Mouse (Mus musculus) ovary, postnatal 36 days (tissue): ENCODE measurements around the gene Ripor1.

Experiments
- DNase-seq: peaks from one replicate; pipeline ENCODE4 v3.0.0; 2022; ENCODE audit warnings: low spot score, mixed read lengths

The Ripor1 gene

GRCm38 (mm10) chr8:105606189-105607023 lies 1.4 kb downstream of the Ripor1 start:
- peak; percentile 75 for DNase-seq

GRCm38 (mm10) chr8:105607062-105607461 lies 2.0 kb downstream of the Ripor1 start:
- DNase-seq, result no peak

- DNase-seq, result no peak
Observed at GRCm38 (mm10) chr8:105607684-105608083, 2.6 kb downstream of the Ripor1 start.

GRCm38 (mm10) chr8:105609355-105609754 lies 4.3 kb downstream of the Ripor1 start:
- no peak for DNase-seq

- no peak for DNase-seq
Observed at GRCm38 (mm10) chr8:105609771-105610170, 4.7 kb downstream of the Ripor1 start.

DNA sequence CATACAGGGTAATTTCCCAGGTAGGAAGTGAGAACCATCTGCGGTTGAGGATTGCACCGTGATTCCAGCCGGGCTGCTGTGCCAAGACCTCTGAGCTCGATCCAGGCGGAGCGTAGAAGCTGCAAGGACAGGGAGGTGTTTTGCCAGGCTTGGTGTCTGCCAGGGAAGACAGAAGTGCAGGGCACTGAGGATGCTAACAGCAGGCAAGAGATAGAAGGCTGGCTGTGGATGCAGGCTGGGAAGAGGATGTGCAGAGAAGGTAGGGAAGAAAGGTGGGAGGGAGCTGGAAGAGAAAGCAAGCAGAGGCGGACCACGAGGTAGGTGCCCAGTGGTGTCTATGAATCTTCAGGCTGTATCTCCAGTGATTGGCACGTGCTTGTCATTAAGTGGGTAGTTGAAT lies 6.8 kb downstream of the Ripor1 start:
- no peak for DNase-seq

DNA sequence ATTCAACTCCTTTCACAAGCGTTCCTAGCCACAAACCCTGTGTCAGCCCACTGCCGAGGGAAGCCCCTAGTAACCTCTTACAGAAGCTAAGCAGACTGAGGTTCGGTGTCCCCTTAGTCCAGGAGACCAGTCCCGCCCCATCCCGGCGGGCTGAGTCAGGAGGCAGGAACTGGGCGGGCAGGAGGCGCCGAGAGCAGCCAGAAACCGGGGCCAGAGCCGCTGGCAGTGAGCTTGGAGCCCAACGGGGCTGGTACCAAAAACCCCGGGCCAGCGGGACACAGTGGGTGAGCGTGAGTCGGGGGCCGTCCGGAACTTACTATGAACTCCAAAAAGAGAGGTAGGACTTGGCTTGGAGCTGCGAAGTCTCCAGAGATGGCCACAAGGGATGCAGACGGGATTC lies 8.0 kb downstream of the Ripor1 start:
- DNase-seq, result no peak

GRCm38 (mm10) chr8:105613830-105614511 lies 8.9 kb downstream of the Ripor1 start:
- peak; percentile 60 for DNase-seq

GRCm38 (mm10) chr8:105615942-105616341 lies 10.9 kb downstream of the Ripor1 start:
- DNase-seq, result no peak

- DNase-seq, result no peak
Observed at GRCm38 (mm10) chr8:105617451-105618278, 12.6 kb downstream of the Ripor1 start.

DNA sequence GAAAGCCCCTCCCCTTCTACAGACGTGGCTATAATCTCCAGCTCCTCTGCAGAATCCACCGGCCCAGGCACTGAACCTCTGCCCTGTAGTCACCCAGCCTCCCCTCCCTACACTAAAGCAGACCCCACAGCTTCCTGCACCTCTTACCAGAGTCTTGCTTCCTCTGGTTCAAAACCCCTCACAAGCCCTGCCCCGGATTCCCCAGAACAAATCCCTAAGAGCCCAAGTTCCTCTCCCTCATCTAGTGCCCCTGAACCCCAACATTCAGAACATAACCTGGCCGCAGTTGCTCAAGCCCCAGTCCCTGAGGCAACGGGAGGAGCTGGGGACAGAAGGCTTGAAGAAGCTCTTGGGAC lies 13.2 kb downstream of the Ripor1 start:
- no peak for DNase-seq

DNA sequence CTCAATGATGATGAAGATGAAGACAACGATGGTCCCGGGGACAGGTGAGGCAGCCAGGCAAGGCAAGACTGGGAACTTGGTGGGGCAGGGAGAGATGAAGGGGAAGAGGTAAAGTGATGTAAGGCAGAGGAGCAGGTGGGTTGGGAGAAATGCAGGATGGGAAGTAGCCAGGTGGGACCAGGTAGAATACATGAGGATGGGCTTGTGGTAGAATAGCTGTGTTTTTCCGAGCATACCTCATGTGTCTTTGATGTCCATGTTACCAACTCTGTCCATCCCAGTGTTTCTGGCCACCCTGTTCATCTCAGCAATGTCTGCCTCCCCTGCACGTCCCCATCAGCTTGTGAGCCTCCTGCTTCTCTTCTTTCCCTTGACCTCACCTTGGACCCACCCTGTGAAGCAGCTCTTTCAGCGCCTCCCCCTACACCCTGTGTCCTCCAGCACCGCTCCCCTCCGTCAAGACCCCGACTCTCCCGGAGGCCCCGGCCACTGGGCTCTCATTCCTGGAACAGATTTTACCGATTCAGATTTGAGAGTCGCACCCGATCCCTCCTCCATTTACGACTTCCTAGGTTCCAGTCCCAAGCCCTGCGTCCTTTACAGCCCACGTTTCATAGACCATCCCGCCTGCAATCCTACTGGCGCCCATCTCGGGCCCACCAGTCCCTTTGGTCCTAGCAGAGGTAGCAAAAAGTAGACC lies 14.0 kb downstream of the Ripor1 start:
- DNase-seq, result no peak

DNA sequence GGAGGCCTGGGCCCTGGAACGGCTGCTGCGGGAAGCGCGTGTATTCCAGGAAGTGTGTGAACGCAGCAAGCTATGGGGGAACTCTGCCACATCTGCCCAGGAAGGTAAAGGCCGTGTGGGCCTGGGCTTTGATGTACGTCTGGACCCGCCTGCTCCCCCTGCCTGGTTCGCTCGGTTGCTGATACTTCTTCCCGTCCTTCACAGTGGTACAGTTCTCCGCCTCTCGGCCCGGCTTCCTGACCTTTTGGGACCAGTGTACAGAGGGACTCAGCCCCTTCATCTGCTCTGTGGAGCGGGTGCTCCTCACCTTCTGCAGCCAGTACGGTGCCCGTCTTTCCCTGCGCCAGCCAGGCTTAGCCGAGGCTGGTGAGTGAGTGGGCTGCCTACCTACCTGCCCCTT lies 15.2 kb downstream of the Ripor1 start:
- no peak for DNase-seq

- DNase-seq, result no peak
Observed at GRCm38 (mm10) chr8:105620946-105621720, 16.1 kb downstream of the Ripor1 start.

DNA sequence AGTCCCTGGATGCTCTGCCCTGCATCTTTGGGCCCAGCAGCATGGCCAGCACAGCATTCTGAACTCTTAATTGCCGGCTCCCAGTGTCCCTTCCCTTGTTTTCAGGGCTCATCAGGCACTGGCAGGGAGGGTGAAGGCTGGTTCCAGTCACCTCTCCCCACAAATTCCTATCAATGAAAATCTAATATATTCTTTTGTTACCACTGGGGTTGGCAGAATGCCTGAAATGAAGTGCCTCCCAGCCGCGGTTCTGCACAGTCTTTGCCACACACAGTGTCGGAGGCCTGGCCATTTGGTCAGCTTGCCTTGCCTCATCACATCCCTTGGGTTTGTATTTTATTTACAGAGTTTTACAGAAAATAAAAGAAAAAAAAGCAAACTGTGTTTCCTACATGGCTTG lies 16.8 kb downstream of the Ripor1 start:
- no peak for DNase-seq

DNA sequence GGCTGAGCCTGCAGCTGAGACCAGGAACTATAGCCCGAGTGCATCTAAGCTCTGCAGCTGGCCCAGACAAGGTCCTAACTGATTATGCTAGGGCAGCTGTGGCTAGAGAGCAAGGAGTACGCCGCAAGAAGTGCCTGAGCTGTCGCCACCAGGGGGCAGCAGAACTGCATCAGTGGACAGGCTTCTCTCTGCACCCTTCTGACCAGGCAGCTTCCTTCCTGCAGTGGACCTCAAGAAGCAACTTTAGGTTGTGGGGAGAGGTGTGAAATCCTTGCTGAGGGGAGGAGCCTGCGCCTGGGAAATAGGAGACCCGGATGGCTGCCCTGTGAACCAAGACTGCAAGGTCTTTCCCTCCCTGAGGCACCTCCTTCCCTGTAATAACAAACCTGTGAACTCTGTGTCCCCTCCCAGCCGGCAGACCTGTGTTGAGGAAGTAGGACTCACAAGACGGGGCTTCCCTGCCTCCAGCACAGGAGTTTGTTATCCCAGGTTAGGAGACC lies 17.4 kb downstream of the Ripor1 start:
- peak; percentile 89 for DNase-seq

DNA sequence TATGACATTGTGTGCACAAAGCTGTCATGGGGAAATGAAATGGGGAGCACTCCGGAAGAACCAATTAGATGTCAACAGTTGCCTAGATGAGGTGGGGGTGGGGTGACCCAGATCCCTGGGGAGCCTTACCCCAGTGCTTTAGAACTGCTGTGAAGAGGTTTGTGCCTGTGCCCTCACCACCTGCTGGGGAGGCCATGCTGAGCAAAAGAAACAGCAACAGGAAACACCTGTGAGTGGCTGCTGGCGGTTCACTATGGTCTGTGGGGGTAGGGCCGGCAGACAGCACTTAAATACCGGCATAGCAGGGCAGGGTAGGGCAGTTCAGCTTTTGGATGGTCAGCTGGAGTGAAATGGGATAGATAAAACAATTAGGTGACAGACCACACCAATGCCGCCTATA lies 18.1 kb downstream of the Ripor1 start:
- no peak for DNase-seq

DNA sequence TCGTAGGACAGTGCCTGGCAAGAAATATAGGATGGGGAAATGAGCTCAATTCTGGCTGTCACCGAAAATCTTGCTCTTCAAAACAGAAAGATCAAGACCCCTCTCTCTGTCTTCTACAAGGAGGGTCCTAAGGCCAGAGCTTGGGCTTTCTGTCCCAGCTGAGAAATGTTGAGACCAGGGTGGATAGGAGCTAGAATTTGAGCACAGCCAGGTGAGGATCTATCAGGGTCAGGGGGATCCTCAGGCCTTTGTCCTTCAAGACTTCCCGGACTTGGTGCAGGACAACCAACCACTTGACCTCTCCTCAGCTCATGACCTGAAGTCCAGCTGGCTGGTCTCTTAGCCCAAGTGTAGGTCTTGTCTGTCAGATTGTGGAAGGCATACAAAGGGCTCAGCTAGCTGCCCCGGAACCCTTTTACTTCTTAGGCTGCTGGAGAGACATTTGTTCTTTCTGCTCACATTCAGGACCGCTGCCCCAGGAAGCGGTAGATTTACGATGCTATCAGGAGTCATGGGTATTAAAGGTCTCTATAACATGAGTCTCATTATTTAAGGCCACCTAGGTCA lies 18.7 kb downstream of the Ripor1 start:
- no peak for DNase-seq

GRCm38 (mm10) chr8:105624401-105624800 lies 19.3 kb downstream of the Ripor1 start:
- DNase-seq, result no peak

DNA sequence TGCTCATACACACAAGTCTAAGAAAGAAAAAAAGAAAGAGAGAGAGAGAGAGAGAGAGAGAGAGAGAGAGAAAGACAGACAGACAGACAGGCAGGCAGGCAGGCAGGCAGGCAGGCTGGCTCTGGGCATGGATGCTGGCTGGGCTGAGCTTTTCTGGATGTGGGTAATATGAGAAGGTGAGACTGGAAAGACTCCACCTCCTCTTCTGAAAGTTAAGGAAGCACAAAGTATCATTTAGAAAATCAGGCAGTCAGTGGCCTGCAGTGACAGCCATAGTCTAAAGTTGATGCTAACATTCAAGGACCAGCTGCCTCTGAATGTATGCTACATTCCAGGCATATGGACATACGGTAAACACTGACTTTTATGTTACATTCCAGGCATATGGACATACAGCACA lies 19.8 kb downstream of the Ripor1 start:
- no peak for DNase-seq

DNA sequence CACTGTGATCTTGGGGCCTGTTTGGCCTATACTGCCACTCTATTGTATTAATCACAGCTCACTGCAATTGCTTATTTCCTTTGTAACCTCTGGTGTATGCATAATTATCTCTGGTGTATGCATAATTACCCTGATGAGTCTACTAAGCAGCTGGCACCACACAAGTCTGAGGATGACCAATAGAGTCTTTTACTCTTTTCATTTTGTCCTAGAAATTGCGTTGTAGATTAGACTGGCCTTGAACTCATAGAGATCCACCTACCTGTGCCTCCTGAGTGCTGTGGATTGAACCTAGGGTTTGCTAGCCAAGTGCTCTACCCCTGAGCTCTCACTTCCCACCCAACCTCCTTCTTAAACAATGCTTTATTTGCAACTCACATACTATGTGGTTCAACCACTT lies 21.0 kb downstream of the Ripor1 start:
- no peak for DNase-seq
